Mouse (Mus musculus): ENCODE results near the gene Cacng5. TPM values are rescaled to one million over a fixed set of nuclear protein-coding genes. Genes with fewer than 3 reads are reported as not detected.

The Cacng5 gene
- polyA plus RNA-seq, 1 experiment from 2014 or later, result not detected

DNA sequence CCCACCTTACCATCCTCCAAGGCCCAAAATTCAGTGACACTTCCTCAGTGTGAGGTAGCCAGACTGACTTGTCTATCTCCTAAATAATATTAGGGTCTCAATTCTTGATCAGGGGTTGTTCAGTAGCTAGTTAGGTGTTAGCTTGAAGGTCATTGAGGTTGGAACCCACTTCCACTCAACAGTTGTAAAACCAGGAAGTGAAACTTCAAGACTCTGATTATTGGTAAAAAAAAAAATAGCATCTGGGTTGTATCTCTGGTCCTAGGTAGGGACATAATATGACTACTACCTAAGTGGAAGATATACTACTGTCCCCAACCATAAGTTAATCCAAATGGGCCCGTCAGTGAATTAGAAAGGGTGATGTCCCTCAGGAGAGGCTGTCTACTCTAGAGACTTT, 70.7 kb downstream of the Cacng5 start:
- H3K9ac ChIP-seq (replicated peaks; ENCODE audit: low read depth), result no peak overlapping the region
- DNase-seq (ENCODE audit: low spot score) (no peak), ATAC-seq (no peak)
- H3K9me3 ChIP-seq (ENCODE audit: low read length), result no peaks in the 10 kb centered on the region
- no peaks in the 10 kb centered on the region for H3K27me3 ChIP-seq (replicated peaks; ENCODE audit: insufficient read depth, low read length)
- no peaks in the 10 kb centered on the region for H3K36me3 ChIP-seq (ENCODE audit: insufficient read depth, low read length)
- WGBS, result 90% methylated on average over 1 of the region's 1 CpGs
- no peak overlapping the region for H3K27ac ChIP-seq (ENCODE audit: low read length)
- H3K4me2 ChIP-seq (replicated peaks; ENCODE audit: low read depth, low read length), result no peak overlapping the region
- H3K4me3 ChIP-seq (ENCODE audit: low read depth, low read length), result no peak overlapping the region
- no peaks in the 10 kb centered on the region for H3K4me1 ChIP-seq (ENCODE audit: insufficient read depth, low read depth, low read length)
- TF ChIP-seq EP300 (IDR thresholded peaks at IDR 0.05) (no peak), CTCF (IDR thresholded peaks at IDR 0.05) (no peak)

DNA sequence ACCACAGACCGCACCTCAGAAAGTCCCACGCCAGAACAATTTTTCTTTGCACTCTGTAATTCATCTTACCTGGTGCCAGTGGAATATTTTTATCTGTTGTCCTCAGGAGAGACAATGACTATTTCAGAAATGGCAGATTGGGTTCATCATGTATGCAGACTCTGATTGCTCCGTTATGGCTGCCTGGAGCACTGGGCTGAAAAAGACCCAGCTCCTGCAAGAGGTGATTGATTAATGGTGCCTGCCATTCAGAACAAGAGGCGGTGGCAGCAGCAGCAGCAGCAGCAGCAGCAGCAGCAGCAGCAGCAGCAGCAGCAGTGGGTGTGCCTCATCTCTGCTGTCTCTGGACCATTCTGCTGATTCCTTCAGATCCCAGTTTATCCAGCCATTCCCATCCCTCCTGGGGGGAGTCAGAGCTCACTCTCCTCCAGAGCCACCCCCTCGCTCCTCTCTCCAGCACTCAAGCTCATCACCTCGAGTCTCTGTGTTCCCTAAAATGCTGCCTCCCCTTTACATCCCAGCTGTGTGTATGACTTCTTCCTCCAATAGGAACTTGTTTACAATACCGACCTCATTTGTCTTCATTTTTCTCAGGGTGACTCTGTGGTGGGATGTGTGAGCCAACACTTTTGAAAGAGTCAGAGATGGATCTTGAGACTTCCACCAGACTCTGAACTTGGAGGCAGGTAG, 81.4 kb downstream of the Cacng5 start:
- 42% methylated on average over 7 of the region's 7 CpGs for WGBS
- Histone ChIP-seq H3K9ac (replicated peaks; ENCODE audit: low read depth) (no peak overlapping the region), H3K36me3 (ENCODE audit: insufficient read depth, low read length) (no peaks in the 10 kb centered on the region), H3K27ac (ENCODE audit: low read length) (no peak overlapping the region), H3K4me1 (ENCODE audit: insufficient read depth, low read depth, low read length) (no peaks in the 10 kb centered on the region), H3K9me3 (ENCODE audit: low read length) (no peaks in the 10 kb centered on the region), H3K4me2 (replicated peaks; ENCODE audit: low read depth, low read length) (no peak overlapping the region), H3K27me3 (replicated peaks; ENCODE audit: insufficient read depth, low read length) (no peaks in the 10 kb centered on the region), H3K4me3 (ENCODE audit: low read depth, low read length) (no peak overlapping the region)
- DNase-seq (ENCODE audit: low spot score) (no peak), ATAC-seq (no peak)
- TF ChIP-seq CTCF (IDR thresholded peaks at IDR 0.05), result no peak

Other genes with a start within 250 kb of the Cacng5 start
- gene Cacng1, start 198.5 kb downstream of the Cacng5 start, polyA plus RNA-seq (2015; fragmentation: Nextera tagmentation; extraction: Ambion mirVana), result 0.14 and 1.6 TPM in 2 replicates
- gene Cacng4, start 120.5 kb downstream of the Cacng5 start, polyA plus RNA-seq (2015; fragmentation: Nextera tagmentation; extraction: Ambion mirVana), result 0.19 and 0.43 TPM in 2 replicates